ENCODE assay signal across 12 mouse cellular contexts in genomic region chr6:125529479-125529878, GRCm38 (mm10). TPM values are rescaled to one million over a fixed set of nuclear protein-coding genes. Genes with fewer than 3 reads are reported as not detected.
DNase-seq lines count a peak whose midpoint lies in the region; ATAC-seq and TF ChIP-seq lines count a peak whose summit lies in the region.
"Had no signal": no experiment of that assay in that cellular context is flagged by ENCODE, and none has a peak within 500 bp of the region (broad histone marks: within the 10 kb centered on the region; RNA-seq: fewer than 3 reads in every experiment).

No protein-coding gene starts in this region.

- no peaks in the 10 kb centered on the region for H3K27me3 ChIP-seq in heart, embryonic 15.5 days
- no peaks in the 10 kb centered on the region for H3K27me3 ChIP-seq in liver, embryonic 12.5 days (replicated peaks)
- no peaks in the 10 kb centered on the region for H3K27me3 ChIP-seq in stomach, postnatal 0 days (ENCODE audit: control insufficient read depth, insufficient read depth, low read length)
- H3K27me3 ChIP-seq: embryonic facial prominence, embryonic 15.5 days; midbrain, embryonic 13.5 days had no signal

- no peaks in the 10 kb centered on the region for H3K36me3 ChIP-seq in heart, embryonic 15.5 days
- H3K36me3 ChIP-seq in liver, embryonic 12.5 days, result no peaks in the 10 kb centered on the region
- H3K36me3 ChIP-seq in stomach, postnatal 0 days (ENCODE audit: control insufficient read depth, insufficient read depth, low read length), result no peaks in the 10 kb centered on the region
- H3K36me3 ChIP-seq: embryonic facial prominence, embryonic 15.5 days; G1E; heart, embryonic 13.5 days; midbrain, embryonic 13.5 days had no signal

- no peak overlapping the region for H3K4me3 ChIP-seq in left cerebral cortex, adult 2 months
- H3K4me3 ChIP-seq in heart, embryonic 15.5 days, result no peak overlapping the region
- H3K4me3 ChIP-seq in liver, embryonic 12.5 days, result no peak overlapping the region
- H3K4me3 ChIP-seq in stomach, postnatal 0 days (ENCODE audit: low read depth, low read length), result no peak overlapping the region
- H3K4me3 ChIP-seq: embryonic facial prominence, embryonic 15.5 days; heart, embryonic 13.5 days; midbrain, embryonic 13.5 days had no signal

- peak; percentile 33 for TF ChIP-seq CTCF in left cerebral cortex, adult 2 months (IDR thresholded peaks at IDR 0.05)
- TF ChIP-seq CTCF in stomach, postnatal 0 days (IDR thresholded peaks at IDR 0.05; ENCODE audit: low read depth), result peak; percentile 47

- intact Hi-C loops in left cerebral cortex, adult 2 months (cut with DNase I), result loop anchor here (1.0 to 10.0 kb wide), 2 partner anchors 71 to 1875 kb away; no protein-coding TSS in a partner anchor
- intact Hi-C loops in left cerebral cortex, postnatal 14 days (cut with DNase I), result no loop called here

- no peak for TF ChIP-seq EP300 in stomach, postnatal 0 days (optimal IDR thresholded peaks at IDR 0.05)

- peaks cover 4% of the 10 kb centered on the region; the same call in 1 of the 2 replicates for H3K4me1 ChIP-seq in heart, embryonic 15.5 days (replicated peaks)
- peaks cover 18% of the 10 kb centered on the region; the same call in 1 of the 2 replicates for H3K4me1 ChIP-seq in liver, embryonic 12.5 days
- H3K4me1 ChIP-seq in stomach, postnatal 0 days (replicated peaks; ENCODE audit: control insufficient read depth, insufficient read depth), result no peaks in the 10 kb centered on the region
- H3K4me1 ChIP-seq: embryonic facial prominence, embryonic 15.5 days; heart, embryonic 13.5 days; midbrain, embryonic 13.5 days had no signal

- peak; percentile 73; the same call in 1 of the 2 replicates for ATAC-seq in heart, embryonic 15.5 days (replicated peaks; ENCODE audit: insufficient number of reproducible peaks, insufficient read depth, low FRiP score, low read depth)
- 0 out of 2 replicates have a peak, but pooled peaks have one; percentile 25 for ATAC-seq in liver, embryonic 12.5 days
- ATAC-seq in stomach, postnatal 0 days (ENCODE audit: low FRiP score, low TSS enrichment), result peak; percentile 49
- ATAC-seq: midbrain, embryonic 13.5 days had no signal

- WGBS in heart, embryonic 15.5 days, result 74% methylated on average over 5 of the region's 5 CpGs
- WGBS in liver, embryonic 12.5 days (ENCODE audit: insufficient replicate concordance), result 61% methylated on average over 5 of the region's 5 CpGs
- 84% methylated on average over 5 of the region's 5 CpGs for WGBS in stomach, postnatal 0 days

- H3K27ac ChIP-seq in left cerebral cortex, adult 2 months, result no peak overlapping the region
- H3K27ac ChIP-seq in heart, embryonic 15.5 days, result no peak overlapping the region
- no peak overlapping the region for H3K27ac ChIP-seq in liver, embryonic 12.5 days
- no peak overlapping the region for H3K27ac ChIP-seq in stomach, postnatal 0 days (replicated peaks)
- H3K27ac ChIP-seq: embryonic facial prominence, embryonic 15.5 days; heart, embryonic 13.5 days; midbrain, embryonic 13.5 days had no signal

- no peak overlapping the region for H3K9ac ChIP-seq in heart, embryonic 15.5 days
- H3K9ac ChIP-seq in liver, embryonic 12.5 days, result no peak overlapping the region
- no peak overlapping the region for H3K9ac ChIP-seq in stomach, postnatal 0 days (ENCODE audit: low read length)
- H3K9ac ChIP-seq: embryonic facial prominence, embryonic 15.5 days; heart, embryonic 13.5 days; midbrain, embryonic 13.5 days had no signal

- no peak for DNase-seq in left cerebral cortex, adult 2 months (ENCODE audit: extremely low spot score in 1 of 2, low spot score in 2 of 2)
- DNase-seq in left cerebral cortex, postnatal 14 days (ENCODE audit: low spot score in 2 of 2), result no peak
- no peak for DNase-seq in stomach, postnatal 0 days (ENCODE audit: low spot score)
- DNase-seq in urinary bladder, adult 2 months (ENCODE audit: low spot score), result no peak
- DNase-seq in right cerebral cortex, postnatal 14 days, result no peak
- DNase-seq in cerebellum, adult 9-10 months, result no peak

- no peaks in the 10 kb centered on the region for H3K9me3 ChIP-seq in heart, embryonic 15.5 days (replicated peaks)
- no peaks in the 10 kb centered on the region for H3K9me3 ChIP-seq in liver, embryonic 12.5 days (replicated peaks)
- H3K9me3 ChIP-seq in stomach, postnatal 0 days (ENCODE audit: control insufficient read depth, low read length), result no peaks in the 10 kb centered on the region
- H3K9me3 ChIP-seq: embryonic facial prominence, embryonic 15.5 days; heart, embryonic 13.5 days; midbrain, embryonic 13.5 days had no signal

- no peak overlapping the region for H3K4me2 ChIP-seq in heart, embryonic 15.5 days
- no peak overlapping the region for H3K4me2 ChIP-seq in liver, embryonic 12.5 days
- H3K4me2 ChIP-seq in stomach, postnatal 0 days (replicated peaks; ENCODE audit: low read depth), result no peak overlapping the region
- H3K4me2 ChIP-seq: embryonic facial prominence, embryonic 15.5 days; heart, embryonic 13.5 days; midbrain, embryonic 13.5 days had no signal

RNA-seq across cellular contexts. Expression of gene Vwf, which starts 17.1 kb away (rescaled TPM):
- total RNA-seq in left cerebral cortex, adult 2 months (2021), result 10 to 100 TPM; 13.7 to 14.6 TPM
- 10 to 100 TPM; 25.5 to 31.3 TPM for total RNA-seq in left cerebral cortex, postnatal 14 days (2021)
- 21.9 and 24.5 TPM in 2 replicates for polyA plus RNA-seq in heart, embryonic 15.5 days (2015; fragmentation: Nextera tagmentation; extraction: Ambion mirVana)
- polyA plus RNA-seq in liver, embryonic 12.5 days (2016; fragmentation: Nextera tagmentation; extraction: Ambion mirVana), result 19.2 and 21.5 TPM in 2 replicates
- polyA plus RNA-seq in stomach, postnatal 0 days (2015; fragmentation: Nextera tagmentation; extraction: Ambion mirVana), result 7.8 and 9.5 TPM in 2 replicates
- 37.8 and 57.5 TPM in 2 replicates for polyA plus RNA-seq in urinary bladder, adult 2 months (2012; rRNA removed)

RNA-seq across cellular contexts. Expression of gene Cd9, which starts 34.9 kb away (rescaled TPM):
- total RNA-seq in left cerebral cortex, adult 2 months (2021), result 10 to 100 TPM; 39.6 to 40.7 TPM
- 10 to 100 TPM; 60.5 to 61.7 TPM for total RNA-seq in left cerebral cortex, postnatal 14 days (2021)
- polyA plus RNA-seq in heart, embryonic 15.5 days (2015; fragmentation: Nextera tagmentation; extraction: Ambion mirVana), result 91.7 and 118 TPM in 2 replicates
- polyA plus RNA-seq in liver, embryonic 12.5 days (2016; fragmentation: Nextera tagmentation; extraction: Ambion mirVana), result 88.3 and 93.3 TPM in 2 replicates
- 487 and 500 TPM in 2 replicates for polyA plus RNA-seq in stomach, postnatal 0 days (2015; fragmentation: Nextera tagmentation; extraction: Ambion mirVana)
- 683 and 894 TPM in 2 replicates for polyA plus RNA-seq in urinary bladder, adult 2 months (2012; rRNA removed)
- total RNA-seq: G1E had no signal
- polyA plus RNA-seq: G1E had no signal
